In the genomic region with DNA sequence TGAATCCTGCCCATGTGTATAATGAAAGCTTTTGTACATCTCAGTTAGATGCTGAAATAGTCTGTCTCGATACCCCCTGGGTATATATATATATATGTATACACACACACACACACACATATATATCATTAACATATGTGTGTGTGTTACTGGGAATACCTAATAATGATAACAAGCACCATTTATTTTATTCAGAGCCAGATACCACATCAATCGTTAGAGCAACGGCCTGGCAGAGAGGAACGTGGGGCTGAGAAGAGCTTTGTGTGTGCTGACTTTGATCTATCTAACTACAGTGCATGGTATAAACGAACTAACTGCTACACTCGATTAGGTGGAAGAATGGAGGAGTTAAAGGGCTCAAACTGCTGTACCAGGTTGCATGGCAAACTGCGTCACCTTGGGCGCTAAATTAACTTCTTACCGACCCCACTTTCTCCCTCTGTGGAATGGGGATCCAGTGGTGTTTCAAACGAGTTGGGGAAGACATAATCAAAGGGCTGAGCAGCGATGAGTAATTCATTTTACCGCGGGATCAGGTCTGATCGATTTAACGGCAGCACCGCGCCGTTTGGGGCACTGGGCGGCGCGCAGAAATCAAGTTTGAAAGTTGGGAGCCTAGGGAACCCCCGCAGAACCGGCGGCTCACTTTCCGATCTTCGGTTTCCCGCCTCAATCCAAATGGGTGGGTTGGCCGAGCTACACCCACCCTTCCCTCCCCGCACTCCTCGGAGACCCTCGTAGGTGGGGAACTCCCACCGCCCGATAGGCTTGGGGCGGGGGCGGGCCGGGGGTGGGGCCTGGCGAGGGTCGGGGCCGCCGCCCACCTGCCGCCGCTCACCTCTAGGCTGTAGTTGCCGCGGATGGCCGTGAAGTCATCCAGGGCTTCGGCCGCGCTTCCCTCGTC, we compare ENCODE assay signal across 8 mouse cellular contexts. TPM values are rescaled to one million over a fixed set of nuclear protein-coding genes. Genes with fewer than 3 reads are reported as not detected.
DNase-seq lines count a peak whose midpoint lies in the region; ATAC-seq and TF ChIP-seq lines count a peak whose summit lies in the region.

No protein-coding gene starts in this region.

- peak overlapping the region; percentile 84 for H3K27ac ChIP-seq in ES-Bruce4 (ENCODE audit: insufficient read depth, low read length)
- no peak overlapping the region for H3K27ac ChIP-seq in cortical plate, adult 2 months (ENCODE audit: insufficient read depth, low read length)
- H3K27ac ChIP-seq in heart, embryonic 16.5 days (ENCODE audit: low read length), result peak overlapping the region; percentile 89

- no peak for TF ChIP-seq POLR2A in ES-Bruce4 (IDR thresholded peaks at IDR 0.05; ENCODE audit: insufficient read depth, low read length)
- TF ChIP-seq POLR2A in cortical plate, adult 2 months (IDR thresholded peaks at IDR 0.05; ENCODE audit: extremely low read depth, insufficient read depth, low read length), result no peak

- peak overlapping the region; percentile 92 for H3K4me2 ChIP-seq in heart, embryonic 16.5 days (ENCODE audit: low read depth, low read length)

- TF ChIP-seq EP300 in ES-Bruce4 (IDR thresholded peaks at IDR 0.05; ENCODE audit: insufficient read depth, low read depth, low read length), result no peak

- ATAC-seq in heart, embryonic 16.5 days (replicated peaks; ENCODE audit: extremely low read depth, insufficient read depth, low FRiP score), result peak; percentile 73

- peaks cover 6% of the 10 kb centered on the region for H3K9me3 ChIP-seq in ES-Bruce4 (replicated peaks; ENCODE audit: control insufficient read depth, insufficient read depth, low read length, poor library complexity, severe bottlenecking)
- H3K9me3 ChIP-seq in heart, embryonic 16.5 days (replicated peaks; ENCODE audit: control insufficient read depth, low read length), result peaks cover 6% of the 10 kb centered on the region

- H3K4me1 ChIP-seq in ES-Bruce4 (ENCODE audit: control insufficient read depth, insufficient read depth, low read length), result no peaks in the 10 kb centered on the region
- H3K4me1 ChIP-seq in cortical plate, adult 2 months (ENCODE audit: control insufficient read depth, insufficient read depth, low read length), result no peaks in the 10 kb centered on the region
- H3K4me1 ChIP-seq in heart, embryonic 16.5 days (ENCODE audit: control insufficient read depth, insufficient read depth, low read length), result peaks cover 11% of the 10 kb centered on the region; the same call in 1 of the 2 replicates

- peak; percentile 19 to 40 for DNase-seq in cerebellum, adult 18-20 months
- DNase-seq in cerebellum, adult 11 months, result no peak
- DNase-seq in layer of hippocampus, adult 8-10 months (ENCODE audit: low spot score in 2 of 2), result peak; percentile 3 to 9
- DNase-seq in lung, postnatal 25 days (ENCODE audit: low spot score), result peak; percentile 29
- peak; percentile 21 to 52 for DNase-seq in spleen, adult 18-20 months

- peak overlapping the region; percentile 96 for H3K4me3 ChIP-seq in ES-Bruce4 (ENCODE audit: low read depth, low read length)
- peak overlapping the region; percentile 79 for H3K4me3 ChIP-seq in cortical plate, adult 2 months (ENCODE audit: insufficient read depth, low read length)
- peak overlapping the region; percentile 72 for H3K4me3 ChIP-seq in heart, embryonic 16.5 days (ENCODE audit: low read length)

- 1% methylated on average over 49 of the region's 49 CpGs for WGBS in heart, embryonic 16.5 days

- peak; percentile 8 for TF ChIP-seq CTCF in ES-Bruce4 (IDR thresholded peaks at IDR 0.05; ENCODE audit: low read depth, low read length)
- TF ChIP-seq CTCF in cortical plate, adult 2 months (IDR thresholded peaks at IDR 0.05; ENCODE audit: extremely low read depth, insufficient read depth, low read length), result no peak

- H3K36me3 ChIP-seq in ES-Bruce4 (ENCODE audit: control insufficient read depth, insufficient read depth, low read length, poor library complexity, severe bottlenecking), result peaks cover 4% of the 10 kb centered on the region; the same call in 1 of the 2 replicates
- peaks cover 5% of the 10 kb centered on the region for H3K36me3 ChIP-seq in heart, embryonic 16.5 days (ENCODE audit: control insufficient read depth, insufficient read depth)

- no peaks in the 10 kb centered on the region for H3K27me3 ChIP-seq in ES-Bruce4 (ENCODE audit: control insufficient read depth, insufficient read depth, low read length, poor library complexity, severe bottlenecking)
- H3K27me3 ChIP-seq in heart, embryonic 16.5 days (ENCODE audit: control insufficient read depth, insufficient read depth, low read length), result no peaks in the 10 kb centered on the region

- H3K9ac ChIP-seq in ES-Bruce4 (ENCODE audit: low read depth, poor library complexity, severe bottlenecking), result peak overlapping the region; percentile 91
- peak overlapping the region; percentile 91 for H3K9ac ChIP-seq in heart, embryonic 16.5 days (ENCODE audit: low read length)

RNA-seq across cellular contexts. Expression of a gene that starts 0.6 kb away (rescaled TPM):
- polyA plus RNA-seq in ES-Bruce4 (2011; ENCODE audit: insufficient read depth, insufficient read length, low read depth, missing spikeins), result 21.7 and 23.8 TPM in 2 replicates
- polyA plus RNA-seq in cortical plate, adult 2 months (2012; rRNA removed), result 1.5 and 2.0 TPM in 2 replicates
- 15.1 and 16.3 TPM in 2 replicates for polyA plus RNA-seq in heart, embryonic 16.5 days (2015; fragmentation: Nextera tagmentation; extraction: Ambion mirVana)
- total RNA-seq in layer of hippocampus, adult 8-10 months (2022), result 1 to 10 TPM; 1.5 to 2.3 (median 1.7) TPM
